In the genomic region with DNA sequence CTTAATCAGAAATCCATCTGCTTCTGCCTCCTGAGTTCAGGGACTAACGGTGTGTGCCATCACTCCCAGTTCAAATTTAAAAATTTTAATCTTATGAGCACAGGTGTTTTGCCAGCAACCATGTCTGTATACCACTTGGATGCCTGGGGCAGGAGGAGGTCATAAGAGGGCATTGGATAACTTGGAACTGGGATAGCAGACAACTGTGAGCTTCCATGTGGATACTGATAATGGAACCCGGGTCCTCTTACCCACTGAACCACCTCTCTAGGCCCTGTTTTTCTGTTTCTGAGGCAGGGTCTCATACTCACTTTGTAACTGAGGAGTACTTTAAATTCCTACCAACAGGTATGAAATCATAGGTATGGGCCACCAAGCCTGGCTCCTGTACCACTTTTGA, we compare ENCODE assay signal across 12 mouse cellular contexts. TPM values are rescaled to one million over a fixed set of nuclear protein-coding genes. Genes with fewer than 3 reads are reported as not detected.
DNase-seq lines count a peak whose midpoint lies in the region; ATAC-seq and TF ChIP-seq lines count a peak whose summit lies in the region.
"Had no signal": no experiment of that assay in that cellular context is flagged by ENCODE, and none has a peak within 500 bp of the region (broad histone marks: within the 10 kb centered on the region; RNA-seq: fewer than 3 reads in every experiment).

No protein-coding gene starts in this region.

- no peaks in the 10 kb centered on the region for H3K36me3 ChIP-seq in hindbrain, embryonic 15.5 days
- H3K36me3 ChIP-seq in hindbrain, embryonic 12.5 days, result no peaks in the 10 kb centered on the region
- no peaks in the 10 kb centered on the region for H3K36me3 ChIP-seq in lung, postnatal 0 days (ENCODE audit: insufficient read depth, low read length)
- H3K36me3 ChIP-seq in limb, embryonic 10.5 days, result no peaks in the 10 kb centered on the region
- no peaks in the 10 kb centered on the region for H3K36me3 ChIP-seq in stomach, postnatal 0 days (ENCODE audit: control insufficient read depth, insufficient read depth, low read length)
- H3K36me3 ChIP-seq: neural tube, embryonic 13.5 days had no signal

- H3K4me1 ChIP-seq in hindbrain, embryonic 15.5 days (replicated peaks), result no peaks in the 10 kb centered on the region
- H3K4me1 ChIP-seq in hindbrain, embryonic 12.5 days, result no peaks in the 10 kb centered on the region
- peaks cover 7% of the 10 kb centered on the region; the same call in 1 of the 2 replicates for H3K4me1 ChIP-seq in lung, postnatal 0 days (ENCODE audit: insufficient read depth, low read depth, low read length)
- peaks cover 32% of the 10 kb centered on the region for H3K4me1 ChIP-seq in limb, embryonic 10.5 days
- no peaks in the 10 kb centered on the region for H3K4me1 ChIP-seq in stomach, postnatal 0 days (replicated peaks; ENCODE audit: control insufficient read depth, insufficient read depth)
- H3K4me1 ChIP-seq: neural tube, embryonic 13.5 days had no signal

- DNase-seq in lung, postnatal 0 days (ENCODE audit: low spot score), result no peak
- no peak for DNase-seq in lung, postnatal 25 days (ENCODE audit: low spot score)
- no peak for DNase-seq in limb, embryonic 10.5 days (ENCODE audit: low spot score)
- DNase-seq in stomach, postnatal 0 days (ENCODE audit: low spot score), result no peak
- no peak for DNase-seq in adrenal gland, postnatal 36 days
- no peak for DNase-seq in left cerebral cortex, adult 9 months (ENCODE audit: low spot score in 2 of 2)
- DNase-seq: cerebellum, adult 8-10 months; right cerebral cortex, postnatal 25 days had no signal

- TF ChIP-seq EP300 in lung, postnatal 0 days (IDR thresholded peaks at IDR 0.05), result no peak
- no peak for TF ChIP-seq EP300 in stomach, postnatal 0 days (optimal IDR thresholded peaks at IDR 0.05)

- H3K9me3 ChIP-seq in hindbrain, embryonic 15.5 days, result no peaks in the 10 kb centered on the region
- no peaks in the 10 kb centered on the region for H3K9me3 ChIP-seq in hindbrain, embryonic 12.5 days (replicated peaks)
- H3K9me3 ChIP-seq in lung, postnatal 0 days (ENCODE audit: low read length), result no peaks in the 10 kb centered on the region
- H3K9me3 ChIP-seq in limb, embryonic 10.5 days (replicated peaks), result no peaks in the 10 kb centered on the region
- no peaks in the 10 kb centered on the region for H3K9me3 ChIP-seq in stomach, postnatal 0 days (ENCODE audit: control insufficient read depth, low read length)

- ATAC-seq in hindbrain, embryonic 15.5 days (ENCODE audit: low FRiP score, low read depth), result no peak
- no peak for ATAC-seq in hindbrain, embryonic 12.5 days (ENCODE audit: low FRiP score)
- ATAC-seq in lung, postnatal 0 days, result no peak
- ATAC-seq in stomach, postnatal 0 days (ENCODE audit: low FRiP score, low TSS enrichment), result no peak

- no peak overlapping the region for H3K4me2 ChIP-seq in hindbrain, embryonic 15.5 days
- H3K4me2 ChIP-seq in hindbrain, embryonic 12.5 days (replicated peaks), result no peak overlapping the region
- peak overlapping the region; percentile 19; the same call in 1 of the 2 replicates for H3K4me2 ChIP-seq in lung, postnatal 0 days (replicated peaks; ENCODE audit: low read depth, low read length)
- no peak overlapping the region for H3K4me2 ChIP-seq in stomach, postnatal 0 days (replicated peaks; ENCODE audit: low read depth)
- H3K4me2 ChIP-seq: neural tube, embryonic 13.5 days had no signal

- H3K9ac ChIP-seq in hindbrain, embryonic 15.5 days, result no peak overlapping the region
- no peak overlapping the region for H3K9ac ChIP-seq in hindbrain, embryonic 12.5 days
- H3K9ac ChIP-seq in lung, postnatal 0 days (replicated peaks; ENCODE audit: low read depth), result 0 out of 2 replicates have a peak overlapping the region, but pooled peaks have one; percentile 19
- H3K9ac ChIP-seq in stomach, postnatal 0 days (ENCODE audit: low read length), result no peak overlapping the region
- H3K9ac ChIP-seq: neural tube, embryonic 13.5 days had no signal

- peak overlapping the region; percentile 2; the same call in 1 of the 2 replicates for H3K27ac ChIP-seq in hindbrain, embryonic 15.5 days (replicated peaks)
- H3K27ac ChIP-seq in hindbrain, embryonic 12.5 days, result no peak overlapping the region
- H3K27ac ChIP-seq in lung, postnatal 0 days (ENCODE audit: low read length), result peak overlapping the region; percentile 97
- H3K27ac ChIP-seq in limb, embryonic 10.5 days, result peak overlapping the region; percentile 87
- peak overlapping the region; percentile 84 for H3K27ac ChIP-seq in stomach, postnatal 0 days (replicated peaks)
- H3K27ac ChIP-seq: left cerebral cortex, adult 2 months; neural tube, embryonic 13.5 days had no signal

- H3K27me3 ChIP-seq in hindbrain, embryonic 15.5 days, result no peaks in the 10 kb centered on the region
- H3K27me3 ChIP-seq in hindbrain, embryonic 12.5 days, result no peaks in the 10 kb centered on the region
- H3K27me3 ChIP-seq in lung, postnatal 0 days (replicated peaks; ENCODE audit: insufficient read depth, low read length), result no peaks in the 10 kb centered on the region
- H3K27me3 ChIP-seq in limb, embryonic 10.5 days (ENCODE audit: low read depth, poor library complexity, severe bottlenecking), result no peaks in the 10 kb centered on the region
- H3K27me3 ChIP-seq in stomach, postnatal 0 days (ENCODE audit: control insufficient read depth, insufficient read depth, low read length), result no peaks in the 10 kb centered on the region
- H3K27me3 ChIP-seq: neural tube, embryonic 13.5 days had no signal

- H3K4me3 ChIP-seq in hindbrain, embryonic 15.5 days, result no peak overlapping the region
- no peak overlapping the region for H3K4me3 ChIP-seq in hindbrain, embryonic 12.5 days
- no peak overlapping the region for H3K4me3 ChIP-seq in lung, postnatal 0 days (ENCODE audit: low read depth, low read length)
- H3K4me3 ChIP-seq in limb, embryonic 10.5 days, result no peak overlapping the region
- H3K4me3 ChIP-seq in stomach, postnatal 0 days (ENCODE audit: low read depth, low read length), result no peak overlapping the region
- H3K4me3 ChIP-seq: left cerebral cortex, adult 2 months; neural tube, embryonic 13.5 days had no signal

- TF ChIP-seq CTCF in lung, postnatal 0 days (IDR thresholded peaks at IDR 0.05), result no peak
- no peak for TF ChIP-seq CTCF in stomach, postnatal 0 days (IDR thresholded peaks at IDR 0.05; ENCODE audit: low read depth)

- 94% methylated on average over 2 of the region's 2 CpGs for WGBS in hindbrain, embryonic 15.5 days
- 88% methylated on average over 2 of the region's 2 CpGs for WGBS in hindbrain, embryonic 12.5 days
- 87% methylated on average over 2 of the region's 2 CpGs for WGBS in lung, postnatal 0 days
- 94% methylated on average over 2 of the region's 2 CpGs for WGBS in limb, embryonic 10.5 days
- 93% methylated on average over 2 of the region's 2 CpGs for WGBS in stomach, postnatal 0 days

RNA-seq across cellular contexts. Expression of gene Mmp19, which starts 12.3 kb away (rescaled TPM):
- 0.73 and 0.98 TPM in 2 replicates for polyA plus RNA-seq in hindbrain, embryonic 15.5 days (2015; fragmentation: Nextera tagmentation; extraction: Ambion mirVana)
- 0.27 and 0.63 TPM in 2 replicates for polyA plus RNA-seq in hindbrain, embryonic 12.5 days (2016; fragmentation: Nextera tagmentation; extraction: Ambion mirVana)
- 8.2 and 9.8 TPM in 2 replicates for polyA plus RNA-seq in lung, postnatal 0 days (2015; fragmentation: Nextera tagmentation; extraction: Ambion mirVana)
- 0.21 and 0.30 TPM in 2 replicates for polyA plus RNA-seq in limb, embryonic 10.5 days (2016; fragmentation: Nextera tagmentation; extraction: Ambion mirVana)
- 2.0 and 2.1 TPM in 2 replicates for polyA plus RNA-seq in stomach, postnatal 0 days (2015; fragmentation: Nextera tagmentation; extraction: Ambion mirVana)
- total RNA-seq in adrenal gland, postnatal 36 days (2021), result 10 to 100 TPM; 39.7 to 57.0 TPM

RNA-seq across cellular contexts. Expression of gene Dnajc14, which starts 25.4 kb away (rescaled TPM):
- 50.5 and 51.9 TPM in 2 replicates for polyA plus RNA-seq in hindbrain, embryonic 15.5 days (2015; fragmentation: Nextera tagmentation; extraction: Ambion mirVana)
- polyA plus RNA-seq in hindbrain, embryonic 12.5 days (2016; fragmentation: Nextera tagmentation; extraction: Ambion mirVana), result 61.1 and 64.1 TPM in 2 replicates
- 44.0 and 51.9 TPM in 2 replicates for polyA plus RNA-seq in lung, postnatal 0 days (2015; fragmentation: Nextera tagmentation; extraction: Ambion mirVana)
- 47.7 and 54.0 TPM in 2 replicates for polyA plus RNA-seq in limb, embryonic 10.5 days (2016; fragmentation: Nextera tagmentation; extraction: Ambion mirVana)
- polyA plus RNA-seq in stomach, postnatal 0 days (2015; fragmentation: Nextera tagmentation; extraction: Ambion mirVana), result 29.8 and 30.5 TPM in 2 replicates
- total RNA-seq in adrenal gland, postnatal 36 days (2021), result 10 to 100 TPM; 60.1 to 77.1 TPM

RNA-seq across cellular contexts. Expression of gene Tmem198b, which starts 25.7 kb away (rescaled TPM):
- 17.0 and 19.9 TPM in 2 replicates for polyA plus RNA-seq in hindbrain, embryonic 15.5 days (2015; fragmentation: Nextera tagmentation; extraction: Ambion mirVana)
- polyA plus RNA-seq in hindbrain, embryonic 12.5 days (2016; fragmentation: Nextera tagmentation; extraction: Ambion mirVana), result 20.5 and 21.4 TPM in 2 replicates
- polyA plus RNA-seq in lung, postnatal 0 days (2015; fragmentation: Nextera tagmentation; extraction: Ambion mirVana), result 13.6 and 13.8 TPM in 2 replicates
- polyA plus RNA-seq in limb, embryonic 10.5 days (2016; fragmentation: Nextera tagmentation; extraction: Ambion mirVana), result 14.8 and 19.8 TPM in 2 replicates
- 7.8 and 8.5 TPM in 2 replicates for polyA plus RNA-seq in stomach, postnatal 0 days (2015; fragmentation: Nextera tagmentation; extraction: Ambion mirVana)
- 1 to 10 TPM; 7.6 to 8.9 TPM for total RNA-seq in adrenal gland, postnatal 36 days (2021)

RNA-seq across cellular contexts. Expression of gene Pym1, which starts 30.8 kb away (rescaled TPM):
- 44.5 and 47.0 TPM in 2 replicates for polyA plus RNA-seq in hindbrain, embryonic 15.5 days (2015; fragmentation: Nextera tagmentation; extraction: Ambion mirVana)
- polyA plus RNA-seq in hindbrain, embryonic 12.5 days (2016; fragmentation: Nextera tagmentation; extraction: Ambion mirVana), result 46.3 and 48.5 TPM in 2 replicates
- 23.4 and 24.9 TPM in 2 replicates for polyA plus RNA-seq in lung, postnatal 0 days (2015; fragmentation: Nextera tagmentation; extraction: Ambion mirVana)
- 61.0 and 63.1 TPM in 2 replicates for polyA plus RNA-seq in limb, embryonic 10.5 days (2016; fragmentation: Nextera tagmentation; extraction: Ambion mirVana)
- 22.7 and 24.1 TPM in 2 replicates for polyA plus RNA-seq in stomach, postnatal 0 days (2015; fragmentation: Nextera tagmentation; extraction: Ambion mirVana)
- total RNA-seq in adrenal gland, postnatal 36 days (2021), result 10 to 100 TPM; 20.8 to 21.9 TPM

RNA-seq across cellular contexts. Expression of gene Dgka, which starts 33.8 kb away (rescaled TPM):
- 7.7 and 8.9 TPM in 2 replicates for polyA plus RNA-seq in hindbrain, embryonic 15.5 days (2015; fragmentation: Nextera tagmentation; extraction: Ambion mirVana)
- 6.9 and 7.3 TPM in 2 replicates for polyA plus RNA-seq in hindbrain, embryonic 12.5 days (2016; fragmentation: Nextera tagmentation; extraction: Ambion mirVana)
- 16.8 and 17.9 TPM in 2 replicates for polyA plus RNA-seq in lung, postnatal 0 days (2015; fragmentation: Nextera tagmentation; extraction: Ambion mirVana)
- 3.7 and 5.0 TPM in 2 replicates for polyA plus RNA-seq in limb, embryonic 10.5 days (2016; fragmentation: Nextera tagmentation; extraction: Ambion mirVana)
- 14.6 and 15.7 TPM in 2 replicates for polyA plus RNA-seq in stomach, postnatal 0 days (2015; fragmentation: Nextera tagmentation; extraction: Ambion mirVana)
- 10 to 100 TPM; 16.2 to 20.2 TPM for total RNA-seq in adrenal gland, postnatal 36 days (2021)
